Mouse (Mus musculus) thymus, adult 18-20 months (tissue): ENCODE data around the gene Layn.

Source experiments
- DNase-seq, 2 experiments: peaks; one replicate each; pipeline ENCODE4 v3.0.0; 2022; ENCODE audit warnings: mixed read lengths in 2 of 2

Gene Layn

GRCm38 (mm10) chr9:51076979-51077315, at the start of gene Layn:
Gene Layn (minus strand): TSS chr9:51077094.
- DNase-seq, result peak; percentile 39 to 46

GRCm38 (mm10) chr9:51114767-51115166, 37.9 kb upstream of the Layn start:
- DNase-seq, result no peak

GRCm38 (mm10) chr9:51105751-51106150, 28.9 kb upstream of the Layn start:
- no peak for DNase-seq

GRCm38 (mm10) chr9:51103808-51104514, 27.1 kb upstream of the Layn start:
- no peak for DNase-seq

GRCm38 (mm10) chr9:51102963-51103807, 26.3 kb upstream of the Layn start:
- no peak for DNase-seq

- no peak for DNase-seq
These were observed 25.0 kb upstream of the Layn start, which contains the start of gene 4833427G06Rik for GRCm38 (mm10) chr9:51101756-51102425. Gene 4833427G06Rik (minus strand): TSS chr9:51102078.

GRCm38 (mm10) chr9:51096306-51096705, 19.4 kb upstream of the Layn start:
- no peak for DNase-seq

GRCm38 (mm10) chr9:51093697-51094096, 16.8 kb upstream of the Layn start:
- no peak for DNase-seq

- no peak for DNase-seq
These were observed 4.7 kb upstream of the Layn start for GRCm38 (mm10) chr9:51081614-51082013.

GRCm38 (mm10) chr9:51076300-51076978, 455 bp downstream of the Layn start:
- DNase-seq, result peak in 1 of 2 experiments; percentile 5

GRCm38 (mm10) chr9:51075780-51076179, 1.1 kb downstream of the Layn start:
- no peak for DNase-seq

GRCm38 (mm10) chr9:51070801-51071200, 6.1 kb downstream of the Layn start:
- DNase-seq, result no peak

- no peak for DNase-seq
These were observed 8.7 kb downstream of the Layn start for GRCm38 (mm10) chr9:51068202-51068601.

- DNase-seq, result no peak
These were observed 16.3 kb downstream of the Layn start, which contains the start of gene Btg4 for GRCm38 (mm10) chr9:51060601-51061000. Gene Btg4 (plus strand): TSS chr9:51060901.

- no peak for DNase-seq
These were observed 17.9 kb downstream of the Layn start for GRCm38 (mm10) chr9:51058951-51059521.

GRCm38 (mm10) chr9:51056360-51057324, 20.3 kb downstream of the Layn start:
- no peak for DNase-seq

- no peak for DNase-seq
These were observed 24.7 kb downstream of the Layn start for GRCm38 (mm10) chr9:51052180-51052579.

GRCm38 (mm10) chr9:51042136-51042535, 34.8 kb downstream of the Layn start:
- no peak for DNase-seq

- DNase-seq, result no peak
These were observed 35.4 kb downstream of the Layn start for GRCm38 (mm10) chr9:51041491-51041980.

GRCm38 (mm10) chr9:51032785-51033529, 43.9 kb downstream of the Layn start:
- no peak for DNase-seq
